Mouse (Mus musculus) T-helper 17 cell (primary cell): ENCODE data around the gene Pitpnc1.

Experiments used
- in situ Hi-C, 2 experiments: fragments of 300-600 bp; cut with MboI, MseI; formaldehyde crosslinking; loops; 1 replicate in 1 of 2; 2 replicates in 1 of 2; pipeline ENCODE4 v1.15.1; 2025; ENCODE audit warnings: high pct_unique_total_duplicates in 2 of 2

Pitpnc1 gene

GRCm38 (mm10) chr11:107287215-107288185 lies 183.0 kb downstream of the Pitpnc1 start:
- in situ Hi-C loops, result no loop called here

DNA sequence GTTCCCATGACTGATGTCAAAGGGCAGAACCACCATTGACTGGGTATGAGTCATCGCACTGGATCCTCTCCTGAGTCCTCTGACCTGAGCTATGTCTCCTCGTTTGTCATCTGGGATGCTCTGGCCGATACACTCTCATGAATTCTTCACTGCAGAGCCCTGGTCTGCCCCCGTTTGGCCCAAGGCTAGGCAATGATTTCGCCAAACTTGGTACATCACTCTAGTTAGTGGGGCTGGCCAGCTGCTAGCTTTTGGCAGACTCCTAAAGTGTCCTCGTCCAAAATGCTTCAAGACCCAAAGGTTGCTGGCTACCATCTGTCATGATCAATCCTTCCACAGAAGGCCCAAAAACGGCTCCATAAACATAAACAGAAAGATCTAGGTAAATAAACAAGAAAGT lies 184.8 kb downstream of the Pitpnc1 start:
- in situ Hi-C loops, result no loop called here

DNA sequence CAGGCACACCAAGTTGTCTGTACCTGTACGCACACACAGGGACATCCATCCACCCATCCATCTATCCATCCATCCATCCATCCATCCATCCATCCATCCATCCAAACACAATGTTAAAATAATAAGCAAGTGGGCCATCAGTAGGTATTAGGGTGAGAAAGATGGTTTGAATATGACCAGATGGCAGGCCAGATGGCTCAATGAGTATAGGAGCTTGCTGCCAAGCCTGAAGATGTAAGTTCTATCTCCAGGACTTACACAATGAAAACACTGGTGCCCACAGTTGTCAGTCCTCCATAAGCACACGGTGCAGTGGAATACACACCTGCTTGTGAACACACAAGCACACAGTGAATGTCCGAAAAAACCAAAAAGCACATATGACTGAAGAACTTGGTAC lies 186.9 kb downstream of the Pitpnc1 start:
- in situ Hi-C loops, result no loop called here

- in situ Hi-C loops, result no loop called here
Observed at GRCm38 (mm10) chr11:107282481-107282880, 188.0 kb downstream of the Pitpnc1 start.

DNA sequence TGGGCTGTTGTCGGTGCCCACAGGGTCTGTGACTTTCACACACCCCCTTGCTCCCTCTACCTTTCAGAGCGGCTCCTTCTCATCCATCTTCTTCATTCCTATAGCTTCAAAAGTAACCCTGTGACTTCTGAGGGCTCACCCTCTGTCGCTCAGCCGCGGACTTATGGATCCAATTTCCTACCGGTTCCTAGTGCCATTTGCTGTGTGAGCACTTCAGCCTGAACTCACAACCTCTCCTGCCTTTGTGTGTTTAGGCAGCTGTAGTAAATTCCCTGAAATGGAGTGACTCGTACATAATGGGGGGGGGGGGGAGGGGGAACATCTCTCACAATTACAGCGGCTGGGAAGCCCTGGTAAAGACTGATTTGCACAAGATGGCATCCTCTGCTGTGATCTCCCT lies 191.2 kb downstream of the Pitpnc1 start:
- in situ Hi-C loops, result loop anchor here in 1 of 2 experiments (5.0 kb wide), 1 partner anchor 188 kb away; no protein-coding TSS in a partner anchor

DNA sequence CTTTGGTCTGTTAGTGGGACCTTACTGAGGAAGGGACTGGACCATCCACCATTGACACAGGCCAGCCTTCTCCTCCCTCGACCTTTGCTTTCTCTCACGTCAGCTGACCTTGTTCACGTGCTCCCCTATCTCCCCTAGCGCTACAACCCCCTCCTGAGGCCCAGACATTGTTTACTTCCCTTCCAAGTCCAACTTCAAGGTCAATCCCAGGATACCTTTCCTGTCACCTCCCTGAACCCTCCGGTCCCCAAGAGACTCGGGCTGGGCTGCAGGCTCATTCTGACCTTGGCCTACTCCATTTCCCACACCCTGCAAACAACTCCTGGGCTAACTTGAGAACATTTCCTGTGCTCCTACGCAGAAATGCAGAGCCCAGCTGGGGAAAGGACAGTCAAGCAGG lies 193.6 kb downstream of the Pitpnc1 start:
- in situ Hi-C loops, result loop anchor here in 1 of 2 experiments (5.0 kb wide), 1 partner anchor 190 kb away; no protein-coding TSS in a partner anchor

DNA sequence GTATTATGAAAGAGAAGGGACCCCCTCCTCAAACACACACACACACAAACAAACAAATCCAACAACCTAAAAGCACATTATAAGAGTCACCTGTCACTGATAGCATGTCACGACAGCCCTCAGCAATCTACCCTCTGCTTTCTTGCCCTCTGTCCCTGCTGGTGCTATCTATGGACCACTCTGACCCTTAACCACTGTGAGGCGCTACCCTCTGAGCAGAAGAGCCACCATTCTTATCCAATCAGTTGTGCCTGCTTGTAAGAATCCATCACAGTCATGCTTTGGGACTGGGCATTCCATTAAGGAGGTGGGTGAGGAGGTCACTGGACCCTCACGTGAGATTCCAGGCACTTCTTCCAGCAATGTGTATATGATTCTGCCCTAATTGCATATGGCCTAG lies 194.2 kb downstream of the Pitpnc1 start:
- in situ Hi-C loops, result loop anchor here in 1 of 2 experiments (5.0 kb wide), 1 partner anchor 191 kb away; no protein-coding TSS in a partner anchor

DNA sequence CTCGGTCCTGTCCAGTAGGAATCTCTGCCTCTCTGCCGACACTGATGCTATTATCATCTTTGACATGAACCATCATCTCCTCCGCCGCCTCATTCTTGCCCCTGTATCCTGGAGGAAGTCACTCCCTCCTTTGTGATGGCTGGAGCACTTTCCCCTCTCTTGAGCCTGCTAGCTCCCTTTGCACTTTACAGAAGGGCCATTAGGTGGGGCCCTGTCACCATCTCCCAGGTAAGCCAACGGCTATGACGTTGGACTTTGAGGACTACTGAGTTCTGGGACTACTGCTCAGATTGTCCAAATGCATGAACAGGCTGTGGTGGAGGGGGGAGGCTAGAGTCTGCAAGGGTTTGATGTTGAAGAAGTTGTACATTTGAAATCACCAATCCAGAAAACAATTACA lies 194.6 kb downstream of the Pitpnc1 start:
- in situ Hi-C loops, result loop anchor here in 1 of 2 experiments (5.0 kb wide), 1 partner anchor 191 kb away; no protein-coding TSS in a partner anchor

GRCm38 (mm10) chr11:107274206-107274605 lies 196.3 kb downstream of the Pitpnc1 start:
- in situ Hi-C loops, result loop anchor here in 1 of 2 experiments (5.0 kb wide), 1 partner anchor 198 kb away; the partner anchor contains the start of gene Pitpnc1

DNA sequence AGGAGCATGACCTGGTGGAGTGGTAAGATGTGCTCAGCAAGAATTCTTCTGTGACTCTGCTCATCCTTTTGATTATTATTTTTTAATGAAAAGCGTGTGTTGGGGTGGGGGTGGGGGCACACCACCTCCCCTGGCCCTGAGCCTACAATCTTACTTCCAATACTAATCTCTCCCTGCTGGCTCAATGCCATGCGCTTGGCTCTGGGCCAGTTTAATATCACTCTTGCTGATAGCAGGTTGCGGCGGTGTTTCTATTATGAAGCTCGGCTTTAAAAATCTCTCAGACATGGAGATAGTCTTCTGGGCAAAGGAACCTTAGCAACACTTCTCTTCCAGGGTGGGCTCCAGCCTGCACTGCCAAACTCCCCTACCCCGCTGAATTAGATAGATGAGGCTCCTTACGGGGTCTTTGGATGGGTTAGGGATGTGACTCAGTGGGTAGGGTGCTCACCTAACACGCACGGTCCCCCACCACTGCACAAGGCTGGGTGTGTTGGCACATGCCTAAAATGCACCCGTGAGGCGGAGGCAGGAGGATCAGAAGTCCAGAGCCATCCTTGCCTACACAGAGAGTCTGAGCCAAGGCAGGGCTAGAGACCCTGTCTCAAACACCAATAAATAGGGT lies 198.0 kb downstream of the Pitpnc1 start:
- in situ Hi-C loops, result loop anchor here in 1 of 2 experiments (5.0 kb wide), 1 partner anchor 200 kb away; the partner anchor contains the start of gene Pitpnc1

DNA sequence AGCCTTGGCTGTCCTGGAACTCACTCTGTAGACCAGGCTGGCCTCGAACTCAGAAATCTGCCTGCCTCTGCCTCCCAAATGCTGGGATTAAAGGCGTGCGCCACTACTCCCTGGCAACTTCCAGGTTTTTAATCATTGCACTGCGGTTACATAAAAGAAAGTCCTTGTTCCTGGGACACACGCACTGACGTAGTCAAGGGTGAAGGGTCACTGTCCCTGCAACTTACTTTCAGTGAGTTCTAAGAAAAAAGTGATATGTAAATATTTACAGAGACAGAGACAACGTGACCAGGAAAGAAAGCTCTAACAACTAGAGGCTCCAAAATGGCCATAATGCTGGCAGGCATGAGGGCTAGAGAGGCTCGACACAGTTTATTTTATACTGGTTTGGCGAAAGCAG lies 199.9 kb downstream of the Pitpnc1 start:
- in situ Hi-C loops, result loop anchor here in 1 of 2 experiments (5.0 kb wide), 1 partner anchor 202 kb away; the partner anchor contains the start of gene Pitpnc1

DNA sequence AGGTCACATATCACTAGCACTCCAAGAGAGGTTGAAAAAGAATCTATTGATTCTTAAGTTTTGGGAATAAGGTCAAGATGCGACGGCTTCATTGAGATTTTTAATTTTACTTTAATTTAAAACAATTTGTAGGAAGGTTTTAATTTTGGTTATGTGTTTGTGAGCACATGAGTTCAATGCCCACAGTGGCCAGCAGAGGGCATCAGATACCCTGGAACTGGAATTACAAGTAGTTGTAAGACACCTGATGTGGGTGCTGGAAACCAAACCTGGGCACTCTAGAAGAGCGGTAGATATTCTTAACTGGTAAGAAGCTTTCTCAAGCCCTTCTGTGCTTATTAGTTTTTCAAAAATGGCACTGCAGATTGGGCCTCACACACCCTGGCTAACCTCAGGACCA lies 203.0 kb downstream of the Pitpnc1 start:
- in situ Hi-C loops, result no loop called here

GRCm38 (mm10) chr11:107265861-107266260 lies 204.6 kb downstream of the Pitpnc1 start:
- in situ Hi-C loops, result no loop called here

DNA sequence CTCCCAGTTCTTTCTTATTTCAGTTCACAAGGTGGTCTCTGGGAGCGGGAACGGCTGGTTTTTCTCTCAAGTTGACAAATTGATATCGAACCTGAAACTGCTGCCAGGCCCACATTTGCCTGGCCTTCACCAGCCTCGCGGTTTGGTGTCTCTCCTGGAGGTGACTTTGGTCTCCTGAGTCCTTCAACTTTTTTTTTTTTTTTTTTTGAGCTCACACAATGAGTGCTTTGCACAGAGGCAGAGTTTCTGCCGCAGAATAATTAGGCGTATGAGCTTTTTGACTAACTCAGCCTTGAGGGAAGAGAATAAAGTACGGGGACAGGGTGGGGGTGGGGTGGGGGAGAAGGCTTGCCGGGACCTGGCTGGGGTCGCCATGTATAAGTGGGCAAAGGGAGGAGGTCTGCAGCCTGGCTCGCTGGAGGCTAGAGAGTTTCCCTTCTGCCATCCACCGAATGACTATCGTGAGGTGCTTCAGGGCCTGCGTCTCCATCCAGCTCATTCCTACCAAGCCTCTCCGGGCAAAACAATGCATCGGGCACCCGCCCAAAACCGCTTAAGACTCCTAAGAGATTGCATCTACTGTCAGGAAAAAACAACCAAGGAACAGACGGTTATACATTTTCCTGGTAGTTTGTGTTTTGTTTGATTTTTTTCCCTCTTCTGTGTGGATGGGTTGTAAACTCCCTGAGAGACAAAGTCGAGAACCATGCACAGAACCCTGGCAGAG lies 205.4 kb downstream of the Pitpnc1 start:
- in situ Hi-C loops, result no loop called here

GRCm38 (mm10) chr11:107263838-107264237 lies 206.7 kb downstream of the Pitpnc1 start:
- in situ Hi-C loops, result no loop called here

GRCm38 (mm10) chr11:107259428-107259827 lies 211.1 kb downstream of the Pitpnc1 start:
- in situ Hi-C loops, result no loop called here

DNA sequence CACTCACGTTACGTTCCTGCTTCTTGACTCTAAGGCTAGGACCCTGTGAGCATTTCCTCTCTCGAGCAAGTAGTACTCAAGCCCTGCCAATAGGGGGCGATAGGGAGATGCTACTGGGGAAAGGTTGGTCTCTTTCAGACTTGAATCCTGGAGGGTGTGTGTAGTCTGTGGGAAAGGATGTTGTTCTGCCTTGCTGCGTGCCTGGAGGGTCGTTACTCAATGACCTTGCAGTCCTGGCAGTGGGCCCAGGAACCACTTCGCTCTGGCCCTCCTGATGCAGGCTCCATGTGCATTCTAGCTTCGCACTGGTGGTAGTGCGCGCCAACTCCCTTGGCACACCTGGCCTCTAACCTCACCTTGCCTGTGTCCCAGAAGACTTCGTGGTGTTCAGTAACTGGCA lies 215.3 kb downstream of the Pitpnc1 start:
- in situ Hi-C loops, result no loop called here

DNA sequence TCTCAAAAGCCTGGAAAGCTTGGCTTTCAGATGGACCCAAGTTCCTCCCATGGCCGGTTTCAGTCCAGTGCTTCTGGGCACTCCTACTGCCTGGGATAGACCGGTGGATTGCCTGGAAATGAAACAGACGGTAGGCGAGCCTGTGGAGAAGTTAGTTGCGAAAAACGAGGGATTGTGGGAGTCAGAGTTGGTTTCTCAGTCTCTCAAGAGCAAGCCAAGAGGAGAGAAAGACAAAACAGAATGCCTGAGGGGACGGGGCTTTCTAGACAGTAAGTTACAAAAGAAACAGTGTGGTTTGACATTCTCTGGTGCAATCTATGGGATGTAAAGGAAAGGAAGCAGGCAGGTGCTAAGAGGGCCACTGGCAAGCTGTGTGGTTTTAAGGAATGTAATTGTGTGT lies 216.3 kb downstream of the Pitpnc1 start:
- in situ Hi-C loops, result no loop called here

DNA sequence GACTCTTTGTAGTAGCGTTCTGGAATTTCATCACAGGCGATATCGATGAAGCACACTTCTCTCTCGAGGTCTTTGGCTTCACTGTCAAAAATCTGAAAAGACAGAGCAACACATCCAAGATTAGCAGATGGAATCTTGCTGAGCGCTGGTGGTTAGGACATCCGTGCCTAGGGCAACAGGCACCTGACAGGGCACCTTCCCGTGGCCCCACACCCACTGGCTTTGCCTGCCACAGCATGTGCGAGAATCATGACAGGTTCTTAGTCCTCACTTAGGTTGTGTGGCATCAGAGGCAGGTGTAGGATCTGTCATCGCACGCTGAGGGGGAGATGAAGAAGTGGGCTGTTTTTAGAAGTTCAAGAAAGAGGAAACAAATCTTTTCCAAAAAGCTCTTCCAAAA lies 218.5 kb downstream of the Pitpnc1 start:
- in situ Hi-C loops, result no loop called here

GRCm38 (mm10) chr11:107251460-107251859 lies 219.0 kb downstream of the Pitpnc1 start:
- in situ Hi-C loops, result no loop called here

- in situ Hi-C loops, result no loop called here
Observed at GRCm38 (mm10) chr11:107250882-107251281, 219.6 kb downstream of the Pitpnc1 start.
